In genomic region chr19:29805917-29806785, GRCm38 (mm10) we compare ENCODE assay signal across 7 mouse cellular contexts. TPM values are rescaled to one million over a fixed set of nuclear protein-coding genes. Genes with fewer than 3 reads are reported as not detected.
A peak's percentile ranks its signal among the peaks of the same experiment; 100 is the strongest.
DNase-seq lines count a peak whose midpoint lies in the region; ATAC-seq lines count a peak whose summit lies in the region.

Gene 9930021J03Rik (minus strand): TSS chr19:29805989.

- peak; percentile 92 for ATAC-seq in embryonic facial prominence, embryonic 11.5 days (replicated peaks; ENCODE audit: insufficient number of reproducible peaks, low FRiP score, low TSS enrichment, low read depth)
- ATAC-seq in granulocyte monocyte progenitor cell, adult 5-6 weeks (replicated peaks; ENCODE audit: poor library complexity, severe bottlenecking): peak; percentile 86
- ATAC-seq in midbrain, embryonic 13.5 days: peak; percentile 94

- peak within 1 kb of the TSS; percentile 97 for H3K4me3 ChIP-seq in embryonic facial prominence, embryonic 11.5 days (ENCODE audit: low read depth, low read length)
- H3K4me3 ChIP-seq in limb, embryonic 10.5 days: peak within 1 kb of the TSS; percentile 96
- peak within 1 kb of the TSS; percentile 96 for H3K4me3 ChIP-seq in midbrain, embryonic 13.5 days (replicated peaks)

- no peaks in the 10 kb centered on the region for H3K27me3 ChIP-seq in embryonic facial prominence, embryonic 11.5 days (ENCODE audit: control insufficient read depth, insufficient read depth, low read length)
- H3K27me3 ChIP-seq in limb, embryonic 10.5 days (ENCODE audit: low read depth, poor library complexity, severe bottlenecking): no peaks in the 10 kb centered on the region
- no peaks in the 10 kb centered on the region for H3K27me3 ChIP-seq in midbrain, embryonic 13.5 days

- 0% methylated on average over 52 of the region's 95 CpGs for WGBS in embryonic facial prominence, embryonic 11.5 days
- WGBS in limb, embryonic 10.5 days: under 1% methylated on average over 48 of the region's 95 CpGs
- WGBS in midbrain, embryonic 13.5 days: 0% methylated on average over 34 of the region's 95 CpGs

- H3K9me3 ChIP-seq in embryonic facial prominence, embryonic 11.5 days (replicated peaks; ENCODE audit: control insufficient read depth, low read length): no peaks in the 10 kb centered on the region
- H3K9me3 ChIP-seq in limb, embryonic 10.5 days (replicated peaks): no peaks in the 10 kb centered on the region
- H3K9me3 ChIP-seq in midbrain, embryonic 13.5 days: no peaks in the 10 kb centered on the region

- peaks cover 3% of the 10 kb centered on the region; the same call in 1 of the 2 replicates for H3K36me3 ChIP-seq in embryonic facial prominence, embryonic 11.5 days (replicated peaks; ENCODE audit: control insufficient read depth, insufficient read depth, low read depth, low read length)
- H3K36me3 ChIP-seq in limb, embryonic 10.5 days: peaks cover 29% of the 10 kb centered on the region
- H3K36me3 ChIP-seq in midbrain, embryonic 13.5 days: peaks cover 21% of the 10 kb centered on the region

- H3K4me1 ChIP-seq in embryonic facial prominence, embryonic 11.5 days (ENCODE audit: control insufficient read depth, insufficient read depth, low read length): no peaks in the 10 kb centered on the region
- peaks cover 13% of the 10 kb centered on the region for H3K4me1 ChIP-seq in limb, embryonic 10.5 days
- peaks cover 54% of the 10 kb centered on the region for H3K4me1 ChIP-seq in midbrain, embryonic 13.5 days (replicated peaks)

- H3K27ac ChIP-seq in embryonic facial prominence, embryonic 11.5 days (replicated peaks; ENCODE audit: low read depth, low read length): peak within 1 kb of the TSS; percentile 84
- peak within 1 kb of the TSS; percentile 98 for H3K27ac ChIP-seq in limb, embryonic 10.5 days
- peak within 1 kb of the TSS; percentile 98 for H3K27ac ChIP-seq in midbrain, embryonic 13.5 days

- peak within 1 kb of the TSS; percentile 43 for H3K4me2 ChIP-seq in embryonic facial prominence, embryonic 11.5 days (ENCODE audit: low read depth, low read length)
- H3K4me2 ChIP-seq in midbrain, embryonic 13.5 days (replicated peaks): peak within 1 kb of the TSS; percentile 98

- peak; percentile 99 for DNase-seq in adrenal gland, postnatal 14 days
- peak; percentile 99 for DNase-seq in embryonic facial prominence, embryonic 11.5 days (ENCODE audit: low spot score)
- peak; percentile 97 for DNase-seq in kidney, adult 11 months
- DNase-seq in limb, embryonic 10.5 days (ENCODE audit: low spot score): peak; percentile 100
- DNase-seq in spleen, adult 12 weeks (ENCODE audit: low spot score): peak; percentile 99

- H3K9ac ChIP-seq in embryonic facial prominence, embryonic 11.5 days (replicated peaks; ENCODE audit: low read length): peak within 1 kb of the TSS; percentile 88
- H3K9ac ChIP-seq in midbrain, embryonic 13.5 days (replicated peaks): peak within 1 kb of the TSS; percentile 93

RNA-seq across cellular contexts. Expression of gene 9930021J03Rik, which starts in this region (rescaled TPM):
- 16.4 and 16.6 TPM in 2 replicates for total RNA-seq in adrenal gland, postnatal 14 days (2021)
- polyA plus RNA-seq in embryonic facial prominence, embryonic 11.5 days (2014; fragmentation: Nextera tagmentation; extraction: Ambion mirVana): 8.5 and 9.4 TPM in 2 replicates
- 20.2 and 22.3 TPM in 2 replicates for total RNA-seq in granulocyte monocyte progenitor cell, adult 5-6 weeks (2014; fragmentation: Nextera tagmentation)
- total RNA-seq in granulocyte monocyte progenitor cell, adult 5-6 weeks (2017): 9.6 and 13.0 TPM in 2 replicates
- polyA plus RNA-seq in limb, embryonic 10.5 days (2016; fragmentation: Nextera tagmentation; extraction: Ambion mirVana): 3.7 and 4.6 TPM in 2 replicates
- 7.6 and 7.7 TPM in 2 replicates for polyA plus RNA-seq in midbrain, embryonic 13.5 days (2015; fragmentation: Nextera tagmentation; extraction: Ambion mirVana)

Comparison
In these comparisons a context has a peak if more than half of its experiments do, and no peak if none do; other contexts are left out.
1. Peak in every context shown above with its lines: DNase-seq, ATAC-seq, H3K4me3 ChIP-seq and H3K27ac ChIP-seq.